Mouse (Mus musculus): ENCODE measurements around the gene Olfr130. TPM values are rescaled to one million over a fixed set of nuclear protein-coding genes. Genes with fewer than 3 reads are reported as not detected.

The Olfr130 gene
- not detected in 2 replicates for polyA plus RNA-seq (2012; rRNA removed)

GRCm38 (mm10) chr17:38063621-38064020 lies at the start of gene Olfr130:
TSS of gene Olfr130 (plus strand) at chr17:38063921.
- no peaks in the 10 kb centered on the region for H3K27me3 ChIP-seq (replicated peaks; ENCODE audit: control insufficient read depth, insufficient read depth, low read length)
- no peak within 1 kb of the TSS for H3K27ac ChIP-seq (ENCODE audit: insufficient read depth, low read depth, low read length)
- H3K36me3 ChIP-seq (ENCODE audit: control insufficient read depth, insufficient read depth, low read length) = no peaks in the 10 kb centered on the region
- H3K4me3 ChIP-seq (ENCODE audit: insufficient read depth, low read depth, low read length) = no peak within 1 kb of the TSS
- TF ChIP-seq CTCF (conservative IDR thresholded peaks at IDR 0.05; ENCODE audit: insufficient read depth, insufficient read length, low read depth, low read length) (no peak), POLR2A (IDR thresholded peaks at IDR 0.05; ENCODE audit: low read depth, low read length) (no peak)
- H3K4me1 ChIP-seq (ENCODE audit: control insufficient read depth, insufficient read depth, low read length) = no peaks in the 10 kb centered on the region
- 87% methylated on average over 1 of the region's 1 CpGs for WGBS
- DNase-seq = no peak

GRCm38 (mm10) chr17:38016341-38016740 lies 47.4 kb upstream of the Olfr130 start:
- H3K4me3 ChIP-seq (ENCODE audit: insufficient read depth, low read depth, low read length) = no peak overlapping the region
- H3K4me1 ChIP-seq (ENCODE audit: control insufficient read depth, insufficient read depth, low read length) = no peaks in the 10 kb centered on the region
- no peak for DNase-seq
- TF ChIP-seq CTCF (conservative IDR thresholded peaks at IDR 0.05; ENCODE audit: insufficient read depth, insufficient read length, low read depth, low read length) (no peak), POLR2A (IDR thresholded peaks at IDR 0.05; ENCODE audit: low read depth, low read length) (no peak)
- no peak overlapping the region for H3K27ac ChIP-seq (ENCODE audit: insufficient read depth, low read depth, low read length)
- WGBS = 67% methylated on average over 2 of the region's 2 CpGs
- no peaks in the 10 kb centered on the region for H3K36me3 ChIP-seq (ENCODE audit: control insufficient read depth, insufficient read depth, low read length)
- H3K27me3 ChIP-seq (replicated peaks; ENCODE audit: control insufficient read depth, insufficient read depth, low read length) = no peaks in the 10 kb centered on the region

- DNase-seq = no peak
- no peak overlapping the region for H3K27ac ChIP-seq (ENCODE audit: insufficient read depth, low read depth, low read length)
- no peak for TF ChIP-seq POLR2A (IDR thresholded peaks at IDR 0.05; ENCODE audit: low read depth, low read length)
- TF ChIP-seq CTCF (conservative IDR thresholded peaks at IDR 0.05; ENCODE audit: insufficient read depth, insufficient read length, low read depth, low read length) = no peak
- H3K36me3 ChIP-seq (ENCODE audit: control insufficient read depth, insufficient read depth, low read length) = no peaks in the 10 kb centered on the region
- H3K4me3 ChIP-seq (ENCODE audit: insufficient read depth, low read depth, low read length) = no peak overlapping the region
- 31% methylated on average over 5 of the region's 5 CpGs for WGBS
- no peaks in the 10 kb centered on the region for H3K4me1 ChIP-seq (ENCODE audit: control insufficient read depth, insufficient read depth, low read length)
- no peaks in the 10 kb centered on the region for H3K27me3 ChIP-seq (replicated peaks; ENCODE audit: control insufficient read depth, insufficient read depth, low read length)
These were observed 37.4 kb upstream of the Olfr130 start for GRCm38 (mm10) chr17:38026297-38026696.

GRCm38 (mm10) chr17:38059979-38060378 lies 3.7 kb upstream of the Olfr130 start, which contains the start of gene Olfr129:
TSS of gene Olfr129 (minus strand) at chr17:38060079.
- TF ChIP-seq CTCF (conservative IDR thresholded peaks at IDR 0.05; ENCODE audit: insufficient read depth, insufficient read length, low read depth, low read length) (no peak), POLR2A (IDR thresholded peaks at IDR 0.05; ENCODE audit: low read depth, low read length) (no peak)
- Histone ChIP-seq H3K36me3 (ENCODE audit: control insufficient read depth, insufficient read depth, low read length) (no peaks in the 10 kb centered on the region), H3K27ac (ENCODE audit: insufficient read depth, low read depth, low read length) (no peak within 1 kb of the TSS), H3K4me1 (ENCODE audit: control insufficient read depth, insufficient read depth, low read length) (no peaks in the 10 kb centered on the region), H3K27me3 (replicated peaks; ENCODE audit: control insufficient read depth, insufficient read depth, low read length) (no peaks in the 10 kb centered on the region), H3K4me3 (ENCODE audit: insufficient read depth, low read depth, low read length) (no peak within 1 kb of the TSS)
- WGBS = 52% methylated on average over 1 of the region's 1 CpGs
- no peak for DNase-seq

GRCm38 (mm10) chr17:38082364-38082763 lies 18.6 kb downstream of the Olfr130 start:
- Histone ChIP-seq H3K36me3 (ENCODE audit: control insufficient read depth, insufficient read depth, low read length) (no peaks in the 10 kb centered on the region), H3K4me1 (ENCODE audit: control insufficient read depth, insufficient read depth, low read length) (no peaks in the 10 kb centered on the region), H3K27ac (ENCODE audit: insufficient read depth, low read depth, low read length) (no peak overlapping the region), H3K4me3 (ENCODE audit: insufficient read depth, low read depth, low read length) (no peak overlapping the region), H3K27me3 (replicated peaks; ENCODE audit: control insufficient read depth, insufficient read depth, low read length) (no peaks in the 10 kb centered on the region)
- WGBS = 82% methylated on average over 4 of the region's 4 CpGs
- DNase-seq = no peak
- no peak for TF ChIP-seq POLR2A (IDR thresholded peaks at IDR 0.05; ENCODE audit: low read depth, low read length)
- no peak for TF ChIP-seq CTCF (conservative IDR thresholded peaks at IDR 0.05; ENCODE audit: insufficient read depth, insufficient read length, low read depth, low read length)

GRCm38 (mm10) chr17:38088593-38088992 lies 24.9 kb downstream of the Olfr130 start, which contains the start of gene Olfr131:
TSS of gene Olfr131 (minus strand) at chr17:38088693.
- TF ChIP-seq POLR2A (IDR thresholded peaks at IDR 0.05; ENCODE audit: low read depth, low read length) (no peak), CTCF (conservative IDR thresholded peaks at IDR 0.05; ENCODE audit: insufficient read depth, insufficient read length, low read depth, low read length) (no peak)
- DNase-seq = no peak
- Histone ChIP-seq H3K4me1 (ENCODE audit: control insufficient read depth, insufficient read depth, low read length) (no peaks in the 10 kb centered on the region), H3K27ac (ENCODE audit: insufficient read depth, low read depth, low read length) (no peak within 1 kb of the TSS), H3K4me3 (ENCODE audit: insufficient read depth, low read depth, low read length) (no peak within 1 kb of the TSS), H3K36me3 (ENCODE audit: control insufficient read depth, insufficient read depth, low read length) (no peaks in the 10 kb centered on the region), H3K27me3 (replicated peaks; ENCODE audit: control insufficient read depth, insufficient read depth, low read length) (no peaks in the 10 kb centered on the region)

Other genes starting within 250 kb of the Olfr130 start
- gene Olfr125, start 231.0 kb upstream of the Olfr130 start, polyA plus RNA-seq (2012; rRNA removed) = not detected in 2 replicates
- gene Olfr126, start 216.4 kb upstream of the Olfr130 start, polyA plus RNA-seq (2012; rRNA removed) = not detected in 2 replicates
- gene Olfr127, start 163.5 kb upstream of the Olfr130 start, polyA plus RNA-seq (2012; rRNA removed) = not detected in 2 replicates
- gene Olfr128, start 143.4 kb upstream of the Olfr130 start, polyA plus RNA-seq (2012; rRNA removed) = not detected in 2 replicates
- not detected in 2 replicates for gene Olfr761, start 110.8 kb upstream of the Olfr130 start, polyA plus RNA-seq (2012; rRNA removed)
- not detected in 2 replicates for gene Olfr129, start 3.8 kb upstream of the Olfr130 start, polyA plus RNA-seq (2012; rRNA removed)
- gene Olfr131, start 24.8 kb downstream of the Olfr130 start, polyA plus RNA-seq (2012; rRNA removed) = not detected in 2 replicates
- gene Olfr132, start 70.6 kb downstream of the Olfr130 start, polyA plus RNA-seq (2012; rRNA removed) = not detected in 2 replicates
- not detected in 2 replicates for gene Olfr133, start 81.4 kb downstream of the Olfr130 start, polyA plus RNA-seq (2012; rRNA removed)
- gene Olfr134, start 107.5 kb downstream of the Olfr130 start, polyA plus RNA-seq (2012; rRNA removed) = not detected in 2 replicates
- gene Olfr135, start 140.4 kb downstream of the Olfr130 start, polyA plus RNA-seq (2012; rRNA removed) = not detected in 2 replicates
- gene Olfr138, start 197.1 kb downstream of the Olfr130 start, polyA plus RNA-seq (2012; rRNA removed) = not detected in 2 replicates
- not detected in 2 replicates for gene Olfr137, start 243.6 kb downstream of the Olfr130 start, polyA plus RNA-seq (2012; rRNA removed)